Mouse (Mus musculus): ENCODE data around the gene Bfar.

DNA sequence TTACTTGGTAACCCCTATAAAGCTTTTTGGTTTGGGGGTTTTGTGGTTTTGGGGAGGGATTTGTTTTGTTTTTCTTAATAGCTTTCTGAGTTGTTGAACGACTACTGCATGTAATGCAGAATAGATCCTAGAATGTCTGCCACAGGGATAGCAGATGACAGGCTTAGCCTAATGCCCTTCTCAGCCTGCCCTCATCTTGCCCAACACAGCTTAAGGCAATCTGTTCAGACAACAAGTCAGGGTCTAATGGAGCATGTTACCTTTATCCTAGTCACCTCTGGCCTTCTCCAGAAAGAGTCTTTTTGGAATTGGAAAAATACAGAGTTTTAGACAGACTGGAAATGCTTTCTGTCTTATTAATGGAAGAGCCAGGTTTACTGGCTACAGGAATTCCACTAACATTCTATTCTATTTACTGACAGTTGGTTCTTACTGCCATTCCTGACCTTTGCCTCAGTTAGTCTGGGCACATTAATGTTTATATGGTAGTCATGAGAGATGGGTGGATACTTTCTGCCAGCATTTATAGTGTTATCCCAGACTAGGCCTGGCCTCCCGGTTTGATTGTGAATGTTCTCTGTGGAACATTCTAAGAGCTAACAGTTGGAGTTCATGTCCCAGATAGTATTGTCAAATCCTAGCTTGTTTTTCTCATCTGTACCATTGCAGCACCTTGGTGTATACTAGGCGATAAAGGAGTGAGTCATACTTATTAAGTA is 7.1 kb downstream of the Bfar start:
- TF ChIP-seq EP300 (IDR thresholded peaks at IDR 0.05; ENCODE audit: insufficient read depth, low read depth, low read length): no peak
- TF ChIP-seq POLR2A (IDR thresholded peaks at IDR 0.05; ENCODE audit: insufficient read depth, low read length): no peak
